Mouse (Mus musculus) spleen, adult 18-20 months (tissue): ENCODE measurements around the gene Eif2b5.
A peak's percentile ranks its signal among the peaks of the same experiment; 100 is the strongest.

ENCODE experiments used
- DNase-seq, 2 experiments: peaks; one replicate each; pipeline ENCODE4 v3.0.0; 2022; ENCODE audit warnings: mixed read lengths in 2 of 2

Gene Eif2b5

DNA sequence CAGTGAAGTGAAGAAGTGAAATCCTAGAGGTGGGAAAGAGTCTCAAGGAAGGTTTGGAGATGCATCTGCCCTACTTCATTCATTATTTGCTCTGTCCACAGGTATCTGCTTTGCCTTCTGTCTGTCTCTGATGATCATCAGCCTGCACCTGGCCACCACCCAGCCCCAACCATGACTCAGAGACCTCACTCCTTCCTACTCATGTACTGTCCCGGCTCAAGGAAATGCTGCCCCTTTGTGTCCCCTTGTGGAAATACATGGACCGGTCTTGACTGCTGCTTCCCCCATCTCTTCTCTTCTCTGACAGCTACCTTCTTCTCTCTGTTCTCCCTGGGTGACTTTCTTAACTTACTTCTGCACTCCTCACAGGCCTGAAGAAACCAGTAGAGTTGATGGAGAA is 8.0 kb upstream of the Eif2b5 start:
- no peak for DNase-seq

DNA sequence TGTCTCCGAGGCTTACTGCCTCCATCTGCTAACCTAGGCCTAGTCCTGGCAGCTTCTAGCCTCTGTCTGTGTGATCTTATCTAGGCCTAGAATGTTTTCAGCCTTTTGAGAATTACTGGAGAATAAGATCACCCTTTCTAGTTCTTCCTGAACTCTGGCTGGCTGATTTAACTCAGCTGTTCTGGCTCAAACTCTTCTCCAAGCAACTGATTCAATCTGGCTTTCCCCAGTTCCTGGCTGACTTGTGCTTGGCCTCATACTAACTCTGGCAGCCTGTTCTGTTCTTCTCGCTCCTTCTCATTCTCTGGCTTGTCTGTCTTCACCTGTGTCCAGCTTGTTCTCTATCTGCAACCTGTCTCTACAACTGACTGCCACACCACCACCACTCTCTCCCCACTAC is 7.3 kb upstream of the Eif2b5 start:
- no peak for DNase-seq

DNA sequence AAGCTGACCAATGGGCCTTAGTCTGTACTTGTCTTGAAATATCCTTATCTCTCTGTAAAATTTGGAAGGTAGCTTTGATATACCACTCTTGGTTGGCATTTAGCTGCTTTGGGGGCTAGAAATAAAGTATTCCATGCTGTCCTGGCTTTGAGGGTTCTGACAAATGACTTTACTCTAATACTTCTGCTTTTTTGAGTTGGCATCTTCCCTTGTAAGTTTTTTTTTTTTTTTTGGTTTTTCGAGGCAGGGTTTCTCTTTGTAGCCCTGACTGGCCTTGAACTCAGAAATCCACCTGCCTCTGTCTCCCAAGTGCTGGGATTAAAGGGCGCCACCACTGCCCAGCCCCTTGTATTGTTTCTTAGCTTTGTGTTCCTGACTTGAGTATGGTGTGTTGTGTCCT is 5.2 kb upstream of the Eif2b5 start:
- no peak for DNase-seq

DNA sequence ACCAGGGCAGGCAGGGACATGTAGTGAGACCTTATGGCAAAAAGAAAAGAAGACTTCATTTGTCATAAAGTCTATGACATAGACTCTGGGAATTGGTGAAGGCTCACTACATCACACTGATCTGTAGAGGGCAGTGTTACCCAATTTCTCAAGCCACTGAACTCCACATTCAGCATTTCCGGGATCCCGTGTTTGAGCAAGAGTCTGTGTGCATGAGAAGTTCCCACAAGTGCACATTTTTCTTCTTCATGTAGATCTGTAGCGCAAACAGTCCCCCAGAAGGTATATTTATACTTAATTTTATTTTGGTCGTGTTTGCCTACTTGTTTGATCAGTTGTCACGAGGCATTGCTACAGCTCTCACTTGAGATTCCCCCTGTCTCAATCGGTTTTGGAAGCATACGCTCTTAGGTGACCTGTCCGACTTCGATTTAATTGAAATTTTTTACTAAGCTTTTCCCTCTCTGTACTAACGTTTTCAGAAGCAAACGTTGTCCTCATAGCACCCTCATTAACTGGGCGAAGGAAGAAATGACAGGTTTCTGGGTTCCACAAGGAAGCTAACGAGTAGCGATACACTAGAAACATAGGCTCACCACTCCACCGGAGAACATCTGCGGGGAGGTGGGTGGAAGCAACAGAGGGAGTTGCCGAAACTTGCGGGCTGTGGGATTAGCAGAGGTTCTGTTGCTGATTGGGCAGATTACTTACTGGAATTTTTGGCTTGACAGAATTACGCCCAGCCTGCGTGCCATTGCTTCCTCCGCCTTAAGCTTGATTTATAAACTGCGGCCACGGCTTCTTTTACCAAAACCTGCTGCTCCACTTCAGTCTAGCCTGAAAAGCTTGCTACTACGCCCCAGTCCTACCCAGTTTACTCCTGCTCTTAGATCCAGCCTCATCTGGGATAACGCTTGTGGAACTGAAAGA is 1.7 kb upstream of the Eif2b5 start:
- peak; percentile 21 to 41 for DNase-seq

DNA sequence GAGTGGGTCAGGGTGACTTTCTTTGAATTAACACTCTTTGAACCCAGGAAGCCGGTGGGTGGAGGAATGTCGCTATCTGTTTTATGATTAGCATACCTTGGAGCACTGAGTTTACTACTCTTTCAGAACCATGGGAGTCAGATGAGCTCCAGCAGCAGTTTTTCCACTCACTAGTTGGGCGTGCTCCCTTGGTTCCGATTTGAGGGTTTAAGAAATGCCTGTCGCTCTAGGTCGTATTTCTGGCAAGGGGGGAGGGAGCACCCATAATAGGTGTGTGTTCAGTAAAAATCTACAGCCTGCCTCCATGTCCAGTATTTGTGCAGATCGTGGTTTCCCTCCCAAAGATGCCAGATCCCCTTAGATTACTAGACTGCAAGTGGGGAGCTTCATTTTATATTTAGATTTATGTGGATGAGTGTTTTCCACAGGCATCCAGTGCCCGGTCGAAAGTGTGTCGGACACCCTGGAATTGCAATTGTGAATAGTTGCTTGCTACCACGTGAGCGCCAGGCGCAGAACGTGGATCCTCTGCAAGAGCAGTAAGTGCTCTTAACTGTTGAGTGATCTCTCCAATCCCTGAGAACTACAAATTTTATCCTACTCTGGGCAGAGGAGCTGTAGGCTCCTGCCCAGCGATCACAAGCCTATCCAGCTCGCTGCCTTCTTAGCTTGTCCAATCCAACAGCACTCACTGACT is 489 bp upstream of the Eif2b5 start:
- no peak for DNase-seq

DNA sequence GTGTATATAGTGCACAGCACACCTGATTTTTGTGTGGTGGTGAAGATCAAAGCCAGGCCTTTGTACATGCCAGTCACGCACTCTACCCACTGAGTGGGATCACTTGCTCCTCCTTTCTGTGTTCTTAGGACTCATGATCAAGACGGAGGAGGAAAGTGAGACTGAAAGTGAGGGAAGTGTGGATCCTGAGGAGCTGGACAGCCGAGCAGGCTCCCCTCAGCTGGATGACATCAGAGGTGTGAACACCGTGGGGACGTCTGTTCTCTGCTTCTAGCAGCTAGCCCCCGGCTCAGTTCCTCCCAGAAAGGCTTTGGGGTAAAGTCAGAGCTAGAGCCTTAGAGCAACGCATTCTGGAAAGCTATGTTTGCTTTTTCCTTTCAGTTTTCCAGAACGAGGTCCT is 7.4 kb downstream of the Eif2b5 start:
- no peak for DNase-seq

DNA sequence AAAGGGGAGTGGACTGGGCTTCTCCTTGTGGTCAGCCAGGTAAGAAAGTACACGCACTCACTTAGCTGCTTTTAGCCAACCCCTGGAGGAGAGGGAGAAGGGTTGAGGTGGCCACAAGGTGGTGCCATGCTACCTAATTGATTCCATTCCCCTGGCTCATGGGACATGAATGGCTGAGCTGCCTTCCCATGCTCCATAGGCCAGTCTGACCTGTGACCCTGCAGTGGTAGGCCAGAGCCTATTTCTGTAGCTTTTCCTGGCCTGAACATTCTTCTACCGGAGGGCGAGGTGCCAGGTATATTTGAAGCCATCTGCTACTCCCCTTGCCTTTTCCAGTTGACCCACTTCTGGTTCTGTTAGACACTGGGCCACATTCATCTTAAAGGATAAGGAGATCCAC is 10.7 kb downstream of the Eif2b5 start:
- DNase-seq, result peak in 1 of 2 experiments; percentile 20

DNA sequence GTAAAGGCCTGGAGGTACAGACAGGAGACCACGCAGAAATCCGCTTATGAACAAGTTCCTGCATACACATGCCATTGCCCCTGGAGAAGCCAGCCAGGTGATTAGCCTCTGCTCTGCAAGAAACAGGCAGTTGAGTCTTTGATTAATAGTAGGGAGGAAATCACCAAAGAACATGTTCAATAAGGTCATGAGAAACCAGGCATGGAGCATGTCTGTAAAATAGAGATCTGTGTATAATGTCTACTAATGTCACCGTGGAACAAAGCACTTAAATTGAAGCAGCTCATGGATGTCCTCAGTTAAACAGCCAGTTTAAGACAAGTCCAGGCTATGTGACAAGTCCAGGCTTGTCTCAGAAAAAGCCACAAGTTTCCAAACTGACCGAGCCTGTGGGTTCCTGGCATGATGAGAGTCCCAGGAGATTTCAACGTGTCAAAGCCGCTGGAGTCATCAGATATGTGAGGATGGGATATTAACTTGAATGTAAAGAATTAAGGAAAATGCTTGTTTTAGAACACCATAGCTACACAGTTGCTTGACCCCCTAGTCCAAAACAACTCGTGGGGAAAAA is 12.7 kb downstream of the Eif2b5 start:
- no peak for DNase-seq

DNA sequence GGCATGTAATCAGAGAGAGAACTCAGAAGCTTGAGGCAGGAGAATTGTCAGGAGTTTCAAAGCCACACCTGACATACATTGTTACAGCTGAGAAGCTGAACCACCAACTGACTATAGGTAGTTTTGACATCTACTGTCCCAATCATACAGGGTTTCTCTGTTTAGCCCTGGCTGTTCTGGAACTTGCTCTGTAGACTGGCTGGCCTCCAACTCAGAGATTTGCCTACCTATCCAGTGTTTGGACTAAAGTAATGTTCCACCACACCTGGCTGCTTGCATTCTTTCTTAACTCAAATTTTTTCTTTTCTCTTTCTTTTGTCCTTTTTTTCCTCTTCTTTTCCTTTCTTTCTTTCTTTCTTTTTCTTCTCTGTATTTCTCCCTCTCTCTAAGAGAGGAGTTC is 17.4 kb downstream of the Eif2b5 start:
- DNase-seq, result no peak

DNA sequence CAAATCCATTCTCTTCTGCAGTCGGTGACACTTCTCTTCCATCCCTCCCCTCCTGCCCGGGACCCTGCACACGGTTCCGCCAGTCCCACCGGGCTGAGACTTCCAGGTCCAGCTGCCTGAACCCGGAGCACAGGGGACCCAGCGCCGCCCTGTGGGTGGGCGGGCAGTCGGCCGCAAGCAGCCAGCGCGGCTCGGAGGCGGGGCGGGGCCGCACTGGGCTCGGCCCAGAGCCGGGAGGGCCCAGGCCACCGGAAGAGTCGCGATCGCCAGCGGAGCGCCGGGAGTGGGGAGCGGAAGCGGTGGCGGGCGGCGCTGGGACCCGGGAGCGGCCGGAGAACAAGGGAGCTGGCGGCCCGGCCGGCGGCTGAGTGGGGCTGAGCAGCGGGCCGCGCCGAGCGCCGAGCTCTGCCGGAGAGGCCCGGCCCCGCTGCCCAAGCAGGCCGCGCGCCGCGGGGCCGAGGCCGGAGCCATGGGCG is 18.1 kb downstream of the Eif2b5 start, which contains the start of gene Dvl3:
Gene Dvl3, plus strand, starts transcription at position 257 of the 476 bp plus-strand sequence.
- DNase-seq, result peak; percentile 87 to 89

DNA sequence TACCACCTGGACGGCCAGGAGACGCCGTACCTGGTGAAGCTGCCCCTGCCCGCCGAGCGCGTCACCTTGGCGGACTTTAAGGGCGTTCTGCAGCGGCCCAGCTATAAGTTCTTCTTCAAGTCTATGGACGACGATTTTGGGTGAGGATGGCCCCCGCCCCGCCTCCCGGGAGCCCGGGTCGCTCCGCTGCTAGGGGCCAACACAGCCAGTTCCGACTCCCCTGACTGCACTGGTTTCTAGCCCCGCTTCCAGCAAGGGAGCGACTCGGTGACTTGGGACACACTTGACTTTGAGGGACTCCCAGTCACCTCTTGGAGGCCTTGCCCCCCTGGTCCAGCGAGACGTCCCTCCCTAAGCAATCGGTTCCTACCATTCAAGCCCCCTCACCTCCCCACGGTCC is 18.6 kb downstream of the Eif2b5 start:
- peak in 1 of 2 experiments; percentile 52 for DNase-seq

DNA sequence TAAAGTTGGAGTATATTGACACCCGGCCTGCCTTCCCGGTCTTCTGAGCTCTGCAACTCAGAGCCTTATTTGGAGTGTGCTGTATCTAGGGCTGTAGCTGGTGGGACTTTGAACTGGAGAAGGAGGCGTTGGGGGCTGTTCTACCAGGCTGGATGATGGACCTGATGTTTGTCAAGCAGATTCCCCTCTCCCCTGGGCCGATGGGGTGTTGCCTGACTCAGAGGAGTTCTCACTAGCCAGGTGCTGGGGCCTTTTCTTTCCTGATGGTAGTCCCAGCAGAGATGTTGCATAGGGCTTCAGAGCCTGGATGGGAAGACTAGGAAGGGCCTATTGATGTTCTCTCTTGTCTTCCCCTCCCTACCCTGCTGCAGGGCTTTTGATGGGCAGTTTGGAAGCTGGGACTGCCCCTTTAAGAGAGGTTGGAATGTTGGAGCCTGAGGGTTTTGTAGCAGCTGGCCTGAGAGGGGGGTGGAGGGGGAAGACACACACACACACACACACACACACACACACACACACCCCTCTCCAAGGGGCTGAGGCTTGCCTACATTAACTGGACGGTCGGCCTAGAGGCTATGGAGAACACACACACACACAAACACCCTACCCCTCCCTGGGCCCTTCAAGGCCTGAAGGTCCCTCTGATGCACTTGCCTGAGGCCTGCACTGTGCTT is 19.2 kb downstream of the Eif2b5 start:
- no peak for DNase-seq

DNA sequence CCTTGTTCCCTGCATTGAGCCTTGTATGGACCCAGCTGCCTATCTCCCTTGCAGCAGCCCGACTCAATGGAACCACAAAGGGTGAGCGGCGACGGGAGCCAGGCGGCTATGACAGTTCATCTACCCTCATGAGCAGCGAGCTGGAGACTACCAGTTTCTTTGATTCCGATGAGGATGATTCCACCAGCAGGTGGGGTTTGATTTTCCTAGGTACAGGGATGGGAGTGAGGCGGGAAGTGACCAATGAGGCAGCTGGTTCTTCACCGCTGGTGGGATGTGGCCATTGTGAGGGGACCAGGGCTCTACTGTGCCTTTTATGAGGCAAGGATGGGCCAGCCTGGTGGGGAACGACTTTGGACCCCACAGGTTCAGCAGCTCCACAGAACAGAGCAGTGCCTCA is 25.3 kb downstream of the Eif2b5 start:
- no peak for DNase-seq

DNA sequence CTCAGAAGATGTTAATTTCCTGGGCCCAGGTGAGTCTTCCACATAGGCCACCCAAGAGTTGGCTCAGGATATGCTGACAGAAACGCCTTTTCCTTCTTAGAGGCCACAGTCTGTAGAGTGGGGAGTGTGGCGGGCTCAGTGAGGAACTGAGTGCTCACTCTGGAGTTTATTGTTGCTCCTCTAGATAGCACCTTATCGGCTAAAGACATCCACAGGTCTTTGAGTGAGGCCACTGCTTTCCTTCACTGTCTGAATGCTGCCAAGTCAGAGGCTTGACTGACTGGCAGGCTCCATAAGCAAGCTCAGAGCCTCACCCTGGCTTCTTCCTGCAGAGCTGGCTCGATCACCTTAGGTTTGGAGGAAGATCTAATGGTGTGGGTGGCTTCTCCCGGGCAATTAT is 30.2 kb downstream of the Eif2b5 start:
- no peak for DNase-seq

DNA sequence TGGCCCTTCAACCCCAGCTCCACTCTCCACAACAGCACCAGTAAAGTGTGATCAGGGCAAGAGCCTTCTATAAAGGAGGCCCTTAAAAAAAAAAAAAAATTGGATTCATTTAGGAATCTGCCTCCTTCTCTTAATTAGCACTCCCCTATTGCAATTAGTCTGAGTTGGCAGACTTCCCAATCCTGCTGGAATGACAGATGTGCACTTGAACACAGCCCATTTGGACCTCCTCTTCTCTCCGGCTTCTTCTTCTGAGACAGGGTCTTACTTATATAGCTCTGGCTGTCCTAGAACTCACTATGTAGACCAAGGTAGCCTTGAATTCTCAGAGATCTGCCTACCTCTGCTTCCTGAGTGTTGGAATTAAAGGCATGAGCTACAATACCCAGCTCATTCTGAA is 30.8 kb downstream of the Eif2b5 start:
- no peak for DNase-seq

DNA sequence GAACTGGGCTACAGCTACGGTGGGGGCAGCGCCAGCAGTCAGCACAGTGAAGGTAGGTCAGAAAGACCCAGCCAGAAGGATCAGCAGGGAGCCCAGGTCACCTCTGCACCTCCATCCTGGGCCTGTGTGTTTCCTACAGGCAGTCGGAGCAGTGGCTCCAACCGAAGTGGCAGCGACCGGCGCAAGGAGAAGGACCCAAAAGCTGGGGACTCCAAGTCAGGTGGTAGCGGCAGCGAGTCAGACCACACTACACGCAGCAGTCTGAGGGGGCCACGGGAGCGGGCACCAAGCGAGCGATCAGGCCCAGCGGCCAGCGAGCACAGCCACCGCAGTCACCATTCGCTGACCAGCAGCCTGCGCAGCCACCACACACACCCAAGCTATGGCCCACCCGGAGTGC is 32.3 kb downstream of the Eif2b5 start:
- DNase-seq, result no peak

DNA sequence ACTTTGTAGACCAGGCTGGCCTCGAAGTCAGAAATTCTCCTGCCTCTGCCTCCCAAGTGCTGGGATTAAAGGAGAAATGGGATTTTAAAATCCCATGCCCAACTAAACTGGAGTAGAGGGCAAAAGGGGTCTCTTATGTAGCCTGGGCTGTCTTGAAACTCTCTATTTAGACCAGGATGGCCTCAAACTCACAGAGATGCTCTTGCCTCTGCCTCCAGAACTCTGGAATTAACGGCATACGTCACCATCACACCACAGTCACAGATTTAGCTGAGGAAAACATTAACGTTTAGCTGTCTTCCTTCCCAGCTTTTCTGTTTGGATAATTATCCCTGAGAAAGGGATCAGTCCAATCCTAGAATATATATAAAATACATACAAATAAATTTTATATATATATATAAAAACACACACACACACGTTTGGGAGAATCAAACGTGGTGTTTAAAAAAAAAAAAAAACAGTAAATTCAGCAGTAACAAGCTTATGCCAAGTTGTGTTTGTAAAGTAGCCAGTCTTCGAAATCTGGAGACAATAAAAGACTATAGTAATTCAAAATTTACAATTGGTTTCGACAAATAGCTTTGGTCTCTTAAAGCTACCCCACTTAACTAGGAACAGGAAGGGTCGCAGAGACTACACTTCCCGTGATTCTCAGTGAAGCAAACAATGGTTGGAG is 36.1 kb downstream of the Eif2b5 start:
- no peak for DNase-seq

DNA sequence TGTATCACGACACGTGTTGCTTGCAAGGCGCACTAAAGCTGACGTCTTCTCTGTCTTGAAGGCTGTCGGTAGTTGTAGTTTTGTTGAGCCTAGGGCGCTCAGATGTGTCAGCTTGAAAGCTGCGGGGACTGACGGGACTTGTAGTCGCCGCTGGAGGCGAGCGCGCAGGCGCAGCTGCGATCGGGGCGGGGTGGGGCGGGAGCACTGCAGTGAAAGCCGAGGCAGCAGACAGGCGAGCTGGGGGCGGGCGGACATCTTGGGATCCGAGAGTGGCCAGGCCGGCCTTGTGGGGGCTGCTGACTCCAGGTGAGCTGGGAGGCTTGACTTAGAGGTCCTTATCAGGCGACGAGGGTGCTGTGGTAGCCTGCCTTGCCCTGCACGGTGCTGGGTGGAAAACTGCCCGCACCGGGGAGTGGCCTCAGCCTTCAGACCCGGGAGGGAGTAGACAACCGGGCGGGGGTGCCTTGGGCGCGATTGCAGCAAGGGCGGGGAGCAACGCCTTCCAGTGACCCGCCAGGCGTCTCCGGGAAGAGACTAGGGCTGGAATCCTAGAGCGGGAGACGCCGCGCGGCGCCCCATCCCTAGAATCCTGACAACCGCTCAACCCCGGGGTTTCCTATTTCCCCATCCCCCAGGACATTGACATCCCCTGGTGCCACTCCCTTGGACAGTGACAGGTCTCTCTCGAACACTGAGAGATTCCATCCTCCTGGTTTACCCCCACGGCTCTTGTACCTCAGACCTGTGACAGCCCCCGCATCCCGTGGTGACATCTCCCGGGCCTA is 36.9 kb downstream of the Eif2b5 start, which contains the start of gene Ap2m1:
Gene Ap2m1, plus strand, starts transcription at position 183 of the 785 bp plus-strand sequence.
- DNase-seq, result peak; percentile 83 to 87

DNA sequence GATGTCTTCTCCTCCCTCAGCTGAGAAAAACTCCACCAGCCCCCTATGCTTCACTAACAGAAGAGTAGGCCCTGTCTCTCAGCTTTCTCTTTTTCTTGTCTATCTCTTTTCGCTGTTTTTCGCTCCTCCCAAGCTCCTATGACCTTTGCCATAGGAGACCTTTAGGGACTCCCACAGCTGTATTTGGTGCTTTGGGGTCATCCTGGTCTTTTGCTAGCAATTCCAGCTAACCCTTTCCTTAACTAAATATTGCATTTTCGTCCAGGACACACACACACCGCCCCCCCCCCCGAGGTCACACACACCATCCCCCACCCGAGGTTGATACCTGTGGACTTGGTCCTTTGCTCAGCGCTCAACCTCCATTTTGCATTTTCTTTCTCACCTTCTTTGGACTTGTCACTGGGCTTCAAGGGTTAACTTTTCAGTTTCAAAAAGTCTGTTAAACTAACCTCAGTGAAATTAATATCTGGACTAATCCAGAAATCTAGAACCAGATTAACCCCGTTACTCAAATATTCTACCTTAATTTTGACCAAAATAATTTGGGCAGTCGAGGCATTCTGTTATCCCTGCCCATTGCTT is 37.6 kb downstream of the Eif2b5 start:
- DNase-seq, result no peak

DNA sequence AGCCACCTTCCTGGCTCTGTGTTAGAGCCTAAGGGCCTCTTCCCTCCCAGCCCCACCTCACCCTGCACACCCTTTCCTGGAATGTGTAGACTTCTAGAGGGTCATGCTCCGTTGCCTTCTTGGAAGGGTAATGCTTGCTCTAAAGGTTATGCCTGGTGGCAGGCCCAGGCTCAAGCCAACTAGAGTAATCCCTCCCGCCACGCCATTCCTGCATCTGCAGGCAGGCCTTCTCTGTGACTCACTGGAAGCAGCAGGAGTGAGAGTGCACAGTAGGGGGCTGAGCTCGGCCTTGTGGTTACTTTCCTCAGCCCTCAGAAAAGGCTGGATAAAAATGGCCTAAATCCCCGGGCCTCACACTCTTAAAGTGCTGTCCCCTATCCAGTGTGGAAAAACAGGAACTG is 38.5 kb downstream of the Eif2b5 start:
- DNase-seq, result no peak
